Mouse (Mus musculus): ENCODE data around the gene Smu1.

Smu1 gene

GRCm38 (mm10) chr4:40759876-40760275, 2.2 kb upstream of the Smu1 start:
- no peak for DNase-seq (ENCODE audit: extremely low read depth, low read depth, low spot score)

- DNase-seq (ENCODE audit: extremely low read depth, low read depth, low spot score) = no peak
Observed at GRCm38 (mm10) chr4:40757157-40757779, 455 bp downstream of the Smu1 start.

- no peak for DNase-seq (ENCODE audit: extremely low read depth, low read depth, low spot score)
Observed at GRCm38 (mm10) chr4:40735351-40735750, 22.4 kb downstream of the Smu1 start.

GRCm38 (mm10) chr4:40731262-40731661, 26.5 kb downstream of the Smu1 start:
- no peak for DNase-seq (ENCODE audit: extremely low read depth, low read depth, low spot score)

- no peak for DNase-seq (ENCODE audit: extremely low read depth, low read depth, low spot score)
Observed at GRCm38 (mm10) chr4:40727247-40727646, 30.5 kb downstream of the Smu1 start.

- peak; percentile 96 for DNase-seq (ENCODE audit: extremely low read depth, low read depth, low spot score)
Observed at GRCm38 (mm10) chr4:40725554-40725953, 32.2 kb downstream of the Smu1 start.

GRCm38 (mm10) chr4:40725141-40725540, 32.6 kb downstream of the Smu1 start:
- DNase-seq (ENCODE audit: extremely low read depth, low read depth, low spot score) = no peak

GRCm38 (mm10) chr4:40722687-40723460, 34.8 kb downstream of the Smu1 start:
- DNase-seq (ENCODE audit: extremely low read depth, low read depth, low spot score) = no peak

- DNase-seq (ENCODE audit: extremely low read depth, low read depth, low spot score) = peak; percentile 74
Observed at GRCm38 (mm10) chr4:40722011-40722666, 35.6 kb downstream of the Smu1 start, which contains the start of gene Dnaja1. TSS of gene Dnaja1 (plus strand) at chr4:40722150.

GRCm38 (mm10) chr4:40720910-40721309, 36.8 kb downstream of the Smu1 start:
- no peak for DNase-seq (ENCODE audit: extremely low read depth, low read depth, low spot score)

- no peak for DNase-seq (ENCODE audit: extremely low read depth, low read depth, low spot score)
Observed at GRCm38 (mm10) chr4:40717141-40717540, 40.6 kb downstream of the Smu1 start.

- no peak for DNase-seq (ENCODE audit: extremely low read depth, low read depth, low spot score)
Observed at GRCm38 (mm10) chr4:40703710-40704275, 53.9 kb downstream of the Smu1 start.

GRCm38 (mm10) chr4:40702797-40703709, 54.7 kb downstream of the Smu1 start, which contains the start of gene Aptx:
TSS of gene Aptx (minus strand) at chr4:40703194.
- DNase-seq (ENCODE audit: extremely low read depth, low read depth, low spot score) = no peak

GRCm38 (mm10) chr4:40701796-40702195, 55.9 kb downstream of the Smu1 start:
- DNase-seq (ENCODE audit: extremely low read depth, low read depth, low spot score) = no peak

- peak; percentile 52 for DNase-seq (ENCODE audit: extremely low read depth, low read depth, low spot score)
Observed at GRCm38 (mm10) chr4:40700216-40700615, 57.5 kb downstream of the Smu1 start.

GRCm38 (mm10) chr4:40697059-40697458, 60.7 kb downstream of the Smu1 start:
- DNase-seq (ENCODE audit: extremely low read depth, low read depth, low spot score) = no peak

- DNase-seq (ENCODE audit: extremely low read depth, low read depth, low spot score) = no peak
Observed at GRCm38 (mm10) chr4:40691100-40691499, 66.6 kb downstream of the Smu1 start.
